In the genomic region with DNA sequence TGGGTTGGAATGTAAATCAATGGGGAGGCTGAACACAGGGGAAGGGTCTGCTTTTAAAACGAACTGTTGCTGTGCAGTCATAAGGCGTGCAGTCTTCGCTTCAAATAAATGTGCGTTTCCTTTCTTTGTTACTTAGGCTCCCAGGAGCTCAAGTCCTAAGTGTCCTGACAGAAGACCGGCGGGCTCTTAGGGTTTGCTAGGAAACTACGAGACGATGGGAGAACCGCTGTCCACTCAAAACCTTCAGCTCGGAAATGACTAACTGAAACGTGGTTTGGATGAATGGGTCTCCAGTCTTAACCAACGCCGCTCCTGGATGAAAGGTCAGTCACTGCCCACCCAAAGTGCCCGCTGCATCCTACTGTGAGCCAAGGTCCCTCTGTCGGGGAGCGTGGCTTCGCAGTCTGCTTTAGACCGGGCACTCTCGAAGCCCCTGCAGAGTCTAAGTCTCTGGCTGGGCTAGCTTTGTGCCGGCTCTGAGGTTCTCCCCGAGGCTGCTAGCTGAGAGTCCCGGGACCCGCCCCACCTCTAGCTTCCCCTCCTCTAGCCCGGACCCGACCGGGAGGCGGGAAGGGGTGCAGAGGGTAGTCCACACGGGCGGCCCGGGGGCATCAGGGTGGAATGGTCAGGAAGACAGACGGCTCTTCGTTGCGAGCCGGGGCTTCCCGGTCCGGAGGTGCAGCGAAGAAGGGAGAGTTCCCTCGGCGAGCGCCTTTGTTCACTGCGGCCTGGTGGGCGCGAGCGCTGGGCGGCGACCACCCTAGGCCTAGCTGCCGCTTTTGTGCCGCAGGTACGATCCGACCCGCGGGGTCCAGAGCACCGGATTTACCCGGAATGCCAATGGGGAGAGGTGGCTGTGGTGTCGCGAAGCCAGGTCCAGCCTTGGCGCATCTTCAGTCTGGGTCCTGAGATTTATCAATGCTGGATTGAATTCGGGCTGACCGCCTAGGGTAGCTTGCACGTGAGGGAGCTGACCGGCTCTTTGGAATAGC, we compare ENCODE assay signal across 8 mouse cellular contexts. TPM values are rescaled to one million over a fixed set of nuclear protein-coding genes. Genes with fewer than 3 reads are reported as not detected.
A peak's percentile ranks its signal among the peaks of the same experiment; 100 is the strongest.
DNase-seq lines count a peak whose midpoint lies in the region; ATAC-seq and TF ChIP-seq lines count a peak whose summit lies in the region.

No protein-coding gene starts in this region.

- TF ChIP-seq POLR2A in kidney, adult 2 months (IDR thresholded peaks at IDR 0.05; ENCODE audit: low read depth, low read length): no peak

- no peak overlapping the region for H3K27ac ChIP-seq in kidney, adult 2 months (ENCODE audit: insufficient read depth, low read depth, low read length)
- H3K27ac ChIP-seq in forebrain, embryonic 14.5 days (ENCODE audit: low read depth, low read length): peak overlapping the region; percentile 81
- H3K27ac ChIP-seq in lung, embryonic 14.5 days (ENCODE audit: low read depth): peak overlapping the region; percentile 89
- peak overlapping the region; percentile 85 for H3K27ac ChIP-seq in neural tube, embryonic 15.5 days (replicated peaks)

- H3K4me1 ChIP-seq in kidney, adult 2 months (ENCODE audit: control insufficient read depth, insufficient read depth, low read length): no peaks in the 10 kb centered on the region
- peaks cover 5% of the 10 kb centered on the region for H3K4me1 ChIP-seq in forebrain, embryonic 14.5 days (ENCODE audit: control insufficient read depth, insufficient read depth, low read length)
- H3K4me1 ChIP-seq in lung, embryonic 14.5 days (ENCODE audit: insufficient read depth): no peaks in the 10 kb centered on the region
- peaks cover 11% of the 10 kb centered on the region for H3K4me1 ChIP-seq in neural tube, embryonic 15.5 days

- H3K27me3 ChIP-seq in kidney, adult 2 months (replicated peaks; ENCODE audit: control insufficient read depth, insufficient read depth, low read length): peaks cover 2% of the 10 kb centered on the region
- no peaks in the 10 kb centered on the region for H3K27me3 ChIP-seq in forebrain, embryonic 14.5 days (replicated peaks; ENCODE audit: control insufficient read depth, insufficient read depth, low read length)
- no peaks in the 10 kb centered on the region for H3K27me3 ChIP-seq in lung, embryonic 14.5 days (ENCODE audit: insufficient read depth, low read length)
- H3K27me3 ChIP-seq in neural tube, embryonic 15.5 days (replicated peaks): no peaks in the 10 kb centered on the region

- no peaks in the 10 kb centered on the region for H3K9me3 ChIP-seq in forebrain, embryonic 14.5 days (replicated peaks; ENCODE audit: control insufficient read depth, low read length)
- H3K9me3 ChIP-seq in lung, embryonic 14.5 days (ENCODE audit: low read depth, low read length): no peaks in the 10 kb centered on the region
- no peaks in the 10 kb centered on the region for H3K9me3 ChIP-seq in neural tube, embryonic 15.5 days (replicated peaks)

- no peaks in the 10 kb centered on the region for H3K36me3 ChIP-seq in kidney, adult 2 months (ENCODE audit: control insufficient read depth, insufficient read depth, low read length)
- peaks cover 13% of the 10 kb centered on the region for H3K36me3 ChIP-seq in forebrain, embryonic 14.5 days (ENCODE audit: control insufficient read depth, insufficient read depth, low read length)
- peaks cover 16% of the 10 kb centered on the region for H3K36me3 ChIP-seq in lung, embryonic 14.5 days (ENCODE audit: insufficient read depth)
- peaks cover 8% of the 10 kb centered on the region for H3K36me3 ChIP-seq in neural tube, embryonic 15.5 days

- peak overlapping the region; percentile 48 for H3K4me3 ChIP-seq in kidney, adult 2 months (ENCODE audit: insufficient read depth, low read depth, low read length)
- peak overlapping the region; percentile 69 for H3K4me3 ChIP-seq in forebrain, embryonic 14.5 days (ENCODE audit: low read depth, low read length)
- peak overlapping the region; percentile 67 for H3K4me3 ChIP-seq in lung, embryonic 14.5 days (ENCODE audit: low read depth, low read length)
- H3K4me3 ChIP-seq in neural tube, embryonic 15.5 days (replicated peaks): peak overlapping the region; percentile 71

- peak overlapping the region; percentile 89 for H3K9ac ChIP-seq in forebrain, embryonic 14.5 days (ENCODE audit: low read length)
- H3K9ac ChIP-seq in lung, embryonic 14.5 days: peak overlapping the region; percentile 86
- peak overlapping the region; percentile 74 for H3K9ac ChIP-seq in neural tube, embryonic 15.5 days (replicated peaks)

- peak overlapping the region; percentile 65 for H3K4me2 ChIP-seq in forebrain, embryonic 14.5 days (ENCODE audit: low read length)
- peak overlapping the region; percentile 77 for H3K4me2 ChIP-seq in lung, embryonic 14.5 days
- H3K4me2 ChIP-seq in neural tube, embryonic 15.5 days: peak overlapping the region; percentile 87

- peak; percentile 7 for DNase-seq in kidney, adult 2 months
- DNase-seq in kidney, adult 8-10 months: no peak
- peak; percentile 66 for DNase-seq in forebrain, embryonic 14.5 days (ENCODE audit: low spot score)
- peak; percentile 60 for DNase-seq in induced T-regulatory cell, adult 2 months (ENCODE audit: low read depth)
- peak; percentile 74 for DNase-seq in lung, embryonic 14.5 days
- DNase-seq in urinary bladder, postnatal 14 days (ENCODE audit: low spot score): peak; percentile 2

- peak; percentile 22 for ATAC-seq in activated CD4-positive, CD25-positive, alpha-beta regulatory T cell, adult 4 months
- peak; percentile 81 for ATAC-seq in forebrain, embryonic 14.5 days
- ATAC-seq in lung, embryonic 14.5 days (ENCODE audit: insufficient read depth): peak; percentile 78
- peak; percentile 85 for ATAC-seq in neural tube, embryonic 15.5 days (ENCODE audit: low FRiP score)

- TF ChIP-seq CTCF in kidney, adult 2 months (conservative IDR thresholded peaks at IDR 0.05; ENCODE audit: insufficient read depth, insufficient read length, low read depth, low read length): no peak
- TF ChIP-seq CTCF in lung, embryonic 14.5 days (IDR thresholded peaks at IDR 0.05; ENCODE audit: low read depth): no peak

- WGBS in kidney, adult 2 months: 1% methylated on average over 61 of the region's 61 CpGs
- WGBS in forebrain, embryonic 14.5 days: under 1% methylated on average over 61 of the region's 61 CpGs
- WGBS in lung, embryonic 14.5 days: under 1% methylated on average over 61 of the region's 61 CpGs
- under 1% methylated on average over 57 of the region's 61 CpGs for WGBS in neural tube, embryonic 15.5 days

RNA-seq across cellular contexts. Expression of a gene that starts 0.8 kb away (rescaled TPM):
- polyA plus RNA-seq in kidney, adult 2 months (2012; rRNA removed): 0.15 and 0.84 TPM in 2 replicates
- polyA plus RNA-seq in activated CD4-positive, CD25-positive, alpha-beta regulatory T cell, adult 4 months (2017; shearing (Covaris generic)): 10 to 100 TPM; 15.8 to 17.5 TPM
- 61.0 and 67.3 TPM in 2 replicates for polyA plus RNA-seq in forebrain, embryonic 14.5 days (2014; fragmentation: Nextera tagmentation; extraction: Ambion mirVana)
- polyA plus RNA-seq in lung, embryonic 14.5 days (2014; fragmentation: Nextera tagmentation; extraction: Ambion mirVana): 26.1 and 28.6 TPM in 2 replicates
- polyA plus RNA-seq in neural tube, embryonic 15.5 days (2015; fragmentation: Nextera tagmentation; extraction: Ambion mirVana): 25.2 and 32.8 TPM in 2 replicates

RNA-seq across cellular contexts. Expression of a gene that starts 54.6 kb away (rescaled TPM):
- polyA plus RNA-seq in kidney, adult 2 months (2012; rRNA removed): 0.03 TPM in 1 of 2 replicates, not detected in the other
- under 1 TPM in 1 of 2 experiments, not detected in 1; 0.14 TPM for polyA plus RNA-seq in activated CD4-positive, CD25-positive, alpha-beta regulatory T cell, adult 4 months (2017; shearing (Covaris generic))
- polyA plus RNA-seq in forebrain, embryonic 14.5 days (2014; fragmentation: Nextera tagmentation; extraction: Ambion mirVana): not detected in 2 replicates
- polyA plus RNA-seq in lung, embryonic 14.5 days (2014; fragmentation: Nextera tagmentation; extraction: Ambion mirVana): 4.3 and 4.7 TPM in 2 replicates
- 0.08 TPM in 1 of 2 replicates, not detected in the other for polyA plus RNA-seq in neural tube, embryonic 15.5 days (2015; fragmentation: Nextera tagmentation; extraction: Ambion mirVana)

Comparison
In these comparisons a context has a peak if more than half of its experiments do, and no peak if none do; other contexts are left out.
1. DNase-seq: peak in kidney, adult 2 months (single experiment), forebrain, embryonic 14.5 days (single experiment), induced T-regulatory cell, adult 2 months (single experiment), lung, embryonic 14.5 days (single experiment) and urinary bladder, postnatal 14 days (single experiment); none in kidney, adult 8-10 months (0 of 2).
2. ATAC-seq: peak in every context shown above with its lines; median percentile 85 in neural tube, embryonic 15.5 days; 81 in forebrain, embryonic 14.5 days; 78 in lung, embryonic 14.5 days; 22 in activated CD4-positive, CD25-positive, alpha-beta regulatory T cell, adult 4 months.
3. Peak in every context shown above with its lines, with median percentiles within 50 percentile points of each other: H3K4me3 ChIP-seq, H3K4me2 ChIP-seq and H3K9ac ChIP-seq.